Mouse (Mus musculus): ENCODE measurements at regions not wholly inside any gene's neighbourhood (a gene's known extent, or its start where the extent isn't known, plus 50 kb on each side); places are given as distances from the start of the nearest gene placed in this dataset.

- no peak for ATAC-seq (replicated peaks; ENCODE audit: poor library complexity)
Measured at GRCm38 (mm10) chr6:16064691-16065090, 344.2 kb downstream of the Mdfic start.

- ATAC-seq (replicated peaks; ENCODE audit: poor library complexity), result no peak
Measured at GRCm38 (mm10) chr6:16065121-16065520, 344.7 kb downstream of the Mdfic start.

GRCm38 (mm10) chr6:16076266-16076665 is 355.8 kb downstream of the Mdfic start:
- ATAC-seq (replicated peaks; ENCODE audit: poor library complexity), result no peak

GRCm38 (mm10) chr6:16077195-16077810 is 356.8 kb downstream of the Mdfic start:
- no peak for ATAC-seq (replicated peaks; ENCODE audit: poor library complexity)

GRCm38 (mm10) chr6:16077917-16078316 is 357.5 kb downstream of the Mdfic start:
- no peak for ATAC-seq (replicated peaks; ENCODE audit: poor library complexity)

- ATAC-seq (replicated peaks; ENCODE audit: poor library complexity), result no peak
Measured at GRCm38 (mm10) chr6:16086952-16087537, 366.6 kb downstream of the Mdfic start.

GRCm38 (mm10) chr6:16098761-16099160 is 378.3 kb downstream of the Mdfic start:
- ATAC-seq (replicated peaks; ENCODE audit: poor library complexity), result no peak

- no peak for ATAC-seq (replicated peaks; ENCODE audit: poor library complexity)
Measured at GRCm38 (mm10) chr6:16141009-16141408, 420.5 kb downstream of the Mdfic start.

- ATAC-seq (replicated peaks; ENCODE audit: poor library complexity), result no peak
Measured at GRCm38 (mm10) chr6:16144538-16144937, 424.1 kb downstream of the Mdfic start.

GRCm38 (mm10) chr6:16150535-16150934 is 430.1 kb downstream of the Mdfic start:
- no peak for ATAC-seq (replicated peaks; ENCODE audit: poor library complexity)

GRCm38 (mm10) chr6:16151478-16151877 is 431.0 kb downstream of the Mdfic start:
- ATAC-seq (replicated peaks; ENCODE audit: poor library complexity), result no peak

GRCm38 (mm10) chr6:16152691-16153090 is 432.2 kb downstream of the Mdfic start:
- no peak for ATAC-seq (replicated peaks; ENCODE audit: poor library complexity)

- ATAC-seq (replicated peaks; ENCODE audit: poor library complexity), result no peak
Measured at GRCm38 (mm10) chr6:16165012-16165411, 444.6 kb downstream of the Mdfic start.

- no peak for ATAC-seq (replicated peaks; ENCODE audit: poor library complexity)
Measured at GRCm38 (mm10) chr6:16171871-16172270, 451.4 kb downstream of the Mdfic start.

GRCm38 (mm10) chr6:16177313-16177712 is 456.9 kb downstream of the Mdfic start:
- ATAC-seq (replicated peaks; ENCODE audit: poor library complexity), result no peak

- ATAC-seq (replicated peaks; ENCODE audit: poor library complexity), result no peak
Measured at GRCm38 (mm10) chr6:16187983-16188550, 467.6 kb downstream of the Mdfic start.

- ATAC-seq (replicated peaks; ENCODE audit: poor library complexity), result no peak
Measured at GRCm38 (mm10) chr6:16212975-16213374, 492.5 kb downstream of the Mdfic start.

- no peak for ATAC-seq (replicated peaks; ENCODE audit: poor library complexity)
Measured at GRCm38 (mm10) chr6:16213635-16214034, 493.2 kb downstream of the Mdfic start.

- ATAC-seq (replicated peaks; ENCODE audit: poor library complexity), result peak; percentile 97
Measured at GRCm38 (mm10) chr6:16221002-16221627, 500.7 kb downstream of the Mdfic start.
